Mouse (Mus musculus): Measurements from ENCODE around the gene Dact2. TPM values are rescaled to one million over a fixed set of nuclear protein-coding genes. Genes with fewer than 3 reads are reported as not detected.

The Dact2 gene
- total RNA-seq, 2 experiments from 2014 or later, result not detected

- ATAC-seq (replicated peaks; ENCODE audit: poor library complexity, severe bottlenecking), result no peak
These were observed 9.9 kb upstream of the Dact2 start for GRCm38 (mm10) chr17:14213976-14214529.

- ATAC-seq (replicated peaks; ENCODE audit: poor library complexity, severe bottlenecking), result no peak
These were observed 8.7 kb upstream of the Dact2 start for GRCm38 (mm10) chr17:14212796-14213195.

GRCm38 (mm10) chr17:14207093-14207561 lies 3.0 kb upstream of the Dact2 start:
- no peak for ATAC-seq (replicated peaks; ENCODE audit: poor library complexity, severe bottlenecking)

- peak; percentile 67 for ATAC-seq (replicated peaks; ENCODE audit: poor library complexity, severe bottlenecking)
These were observed 2.0 kb upstream of the Dact2 start for GRCm38 (mm10) chr17:14206062-14206461.

GRCm38 (mm10) chr17:14205236-14205635 lies 1.1 kb upstream of the Dact2 start:
- ATAC-seq (replicated peaks; ENCODE audit: poor library complexity, severe bottlenecking), result no peak

GRCm38 (mm10) chr17:14203121-14203941 lies 773 bp downstream of the Dact2 start:
- ATAC-seq (replicated peaks; ENCODE audit: poor library complexity, severe bottlenecking), result peak; percentile 12; the same call in 1 of the 2 replicates

GRCm38 (mm10) chr17:14202291-14203030 lies 1.6 kb downstream of the Dact2 start:
- ATAC-seq (replicated peaks; ENCODE audit: poor library complexity, severe bottlenecking), result no peak

- ATAC-seq (replicated peaks; ENCODE audit: poor library complexity, severe bottlenecking), result no peak
These were observed 2.8 kb downstream of the Dact2 start for GRCm38 (mm10) chr17:14201281-14201787.

GRCm38 (mm10) chr17:14200206-14200605 lies 3.9 kb downstream of the Dact2 start:
- ATAC-seq (replicated peaks; ENCODE audit: poor library complexity, severe bottlenecking), result no peak

GRCm38 (mm10) chr17:14199621-14200020 lies 4.5 kb downstream of the Dact2 start:
- ATAC-seq (replicated peaks; ENCODE audit: poor library complexity, severe bottlenecking), result no peak

GRCm38 (mm10) chr17:14192924-14193323 lies 11.2 kb downstream of the Dact2 start:
- no peak for ATAC-seq (replicated peaks; ENCODE audit: poor library complexity, severe bottlenecking)

GRCm38 (mm10) chr17:14192432-14192831 lies 11.7 kb downstream of the Dact2 start:
- ATAC-seq (replicated peaks; ENCODE audit: poor library complexity, severe bottlenecking), result no peak

- ATAC-seq (replicated peaks; ENCODE audit: poor library complexity, severe bottlenecking), result no peak
These were observed 15.6 kb downstream of the Dact2 start for GRCm38 (mm10) chr17:14188455-14188854.

- no peak for ATAC-seq (replicated peaks; ENCODE audit: poor library complexity, severe bottlenecking)
These were observed 17.0 kb downstream of the Dact2 start for GRCm38 (mm10) chr17:14187096-14187495.

GRCm38 (mm10) chr17:14186176-14186575 lies 17.9 kb downstream of the Dact2 start:
- no peak for ATAC-seq (replicated peaks; ENCODE audit: poor library complexity, severe bottlenecking)

GRCm38 (mm10) chr17:14184192-14184814 lies 19.8 kb downstream of the Dact2 start:
- no peak for ATAC-seq (replicated peaks; ENCODE audit: poor library complexity, severe bottlenecking)

- no peak for ATAC-seq (replicated peaks; ENCODE audit: poor library complexity, severe bottlenecking)
These were observed 20.4 kb downstream of the Dact2 start for GRCm38 (mm10) chr17:14183717-14184116.

- ATAC-seq (replicated peaks; ENCODE audit: poor library complexity, severe bottlenecking), result no peak
These were observed 21.2 kb downstream of the Dact2 start for GRCm38 (mm10) chr17:14182860-14183259.

- no peak for ATAC-seq (replicated peaks; ENCODE audit: poor library complexity, severe bottlenecking)
These were observed 25.2 kb downstream of the Dact2 start for GRCm38 (mm10) chr17:14178911-14179310.

GRCm38 (mm10) chr17:14178475-14178874 lies 25.6 kb downstream of the Dact2 start:
- no peak for ATAC-seq (replicated peaks; ENCODE audit: poor library complexity, severe bottlenecking)
